Mouse (Mus musculus): Measurements from ENCODE around the gene Hpn. TPM values are rescaled to one million over a fixed set of nuclear protein-coding genes. Genes with fewer than 3 reads are reported as not detected.

Hpn gene
- 3.7 and 4.2 TPM in 2 replicates for polyA plus RNA-seq (2016; fragmentation: Nextera tagmentation; extraction: Ambion mirVana)

- Histone ChIP-seq H3K27ac (no peak within 1 kb of the TSS), H3K9me3 (no peaks in the 10 kb centered on the region), H3K27me3 (0 out of 2 replicates have a peak, but pooled peaks cover 3% of the 10 kb centered on the region), H3K36me3 (no peaks in the 10 kb centered on the region), H3K4me3 (no peak within 1 kb of the TSS), H3K4me1 (peaks cover 12% of the 10 kb centered on the region), H3K4me2 (replicated peaks) (peak within 1 kb of the TSS; percentile 26), H3K9ac (no peak within 1 kb of the TSS)
- WGBS: 14% methylated on average over 15 of the region's 15 CpGs
- 0 out of 2 replicates have a peak, but pooled peaks have one; percentile 12 for ATAC-seq (ENCODE audit: insufficient number of reproducible peaks, insufficient read depth, low FRiP score, low TSS enrichment)
Measured at GRCm38 (mm10) chr7:31115182-31115581, at the start of gene Hpn. Gene Hpn (minus strand): TSS chr7:31115290.

DNA sequence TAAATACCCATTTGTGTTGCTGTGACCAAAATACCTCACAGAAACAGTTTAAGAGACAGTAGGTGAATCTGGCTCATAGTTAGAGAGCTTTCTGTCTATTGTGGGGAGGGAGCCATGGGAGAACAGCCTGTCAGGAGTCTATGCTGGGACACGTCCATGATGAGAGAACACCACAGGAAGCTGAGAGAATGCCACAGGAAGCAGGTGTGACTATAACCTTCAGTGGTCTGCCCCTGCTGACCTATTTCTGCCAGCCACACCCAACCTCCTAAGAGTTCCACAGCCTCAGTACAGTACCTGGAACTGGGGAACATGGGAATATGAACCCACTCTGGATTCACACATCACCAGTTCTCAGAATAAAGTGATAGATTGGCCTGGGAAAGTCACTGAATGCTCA is 49.7 kb upstream of the Hpn start:
- Histone ChIP-seq H3K4me3 (no peak overlapping the region), H3K27me3 (no peaks in the 10 kb centered on the region), H3K4me2 (replicated peaks) (no peak overlapping the region), H3K9me3 (0 out of 2 replicates have a peak, but pooled peaks cover 4% of the 10 kb centered on the region), H3K4me1 (no peaks in the 10 kb centered on the region), H3K36me3 (no peaks in the 10 kb centered on the region), H3K27ac (no peak overlapping the region), H3K9ac (no peak overlapping the region)
- ATAC-seq (ENCODE audit: insufficient number of reproducible peaks, insufficient read depth, low FRiP score, low TSS enrichment): no peak
- 68% methylated on average over 1 of the region's 1 CpGs for WGBS

GRCm38 (mm10) chr7:31163666-31164577 is 48.8 kb upstream of the Hpn start:
- 66% methylated on average over 3 of the region's 3 CpGs for WGBS
- no peak for ATAC-seq (ENCODE audit: insufficient number of reproducible peaks, insufficient read depth, low FRiP score, low TSS enrichment)
- Histone ChIP-seq H3K9ac (no peak overlapping the region), H3K4me1 (no peaks in the 10 kb centered on the region), H3K27ac (no peak overlapping the region), H3K36me3 (no peaks in the 10 kb centered on the region), H3K4me2 (replicated peaks) (no peak overlapping the region), H3K4me3 (no peak overlapping the region), H3K27me3 (no peaks in the 10 kb centered on the region), H3K9me3 (0 out of 2 replicates have a peak, but pooled peaks cover 4% of the 10 kb centered on the region)

GRCm38 (mm10) chr7:31162324-31162723 is 47.2 kb upstream of the Hpn start:
- Histone ChIP-seq H3K9ac (no peak overlapping the region), H3K27me3 (no peaks in the 10 kb centered on the region), H3K27ac (no peak overlapping the region), H3K4me1 (no peaks in the 10 kb centered on the region), H3K4me3 (no peak overlapping the region), H3K9me3 (0 out of 2 replicates have a peak, but pooled peaks cover 4% of the 10 kb centered on the region), H3K36me3 (no peaks in the 10 kb centered on the region), H3K4me2 (replicated peaks) (no peak overlapping the region)
- no peak for ATAC-seq (ENCODE audit: insufficient number of reproducible peaks, insufficient read depth, low FRiP score, low TSS enrichment)
- 74% methylated on average over 11 of the region's 11 CpGs for WGBS

DNA sequence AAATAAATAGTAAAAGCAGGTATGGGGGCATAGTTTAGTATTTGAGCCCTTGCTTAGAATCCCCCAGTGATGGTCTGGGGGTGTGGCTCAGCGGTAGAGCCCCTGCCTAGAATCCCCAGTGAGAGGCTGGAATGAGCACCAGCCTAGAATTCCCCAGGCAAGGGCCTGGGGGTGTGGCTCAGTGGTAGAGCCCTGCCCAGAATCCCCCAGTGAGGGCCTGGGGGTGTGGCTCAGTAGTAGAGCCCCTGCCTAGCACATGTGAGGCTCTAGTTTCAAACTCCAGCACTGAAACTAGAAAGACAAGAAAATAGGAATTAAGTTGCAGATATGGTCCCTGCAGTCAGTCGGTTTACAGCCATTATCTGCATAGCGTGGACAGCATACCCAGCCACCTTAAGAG is 46.7 kb upstream of the Hpn start:
- ATAC-seq (ENCODE audit: insufficient number of reproducible peaks, insufficient read depth, low FRiP score, low TSS enrichment): no peak
- no peaks in the 10 kb centered on the region for H3K27me3 ChIP-seq
- H3K4me3 ChIP-seq: no peak overlapping the region
- no peaks in the 10 kb centered on the region for H3K4me1 ChIP-seq
- no peak overlapping the region for H3K4me2 ChIP-seq (replicated peaks)
- H3K27ac ChIP-seq: no peak overlapping the region
- WGBS: 43% methylated on average over 3 of the region's 3 CpGs
- H3K9me3 ChIP-seq: 0 out of 2 replicates have a peak, but pooled peaks cover 4% of the 10 kb centered on the region
- no peak overlapping the region for H3K9ac ChIP-seq
- H3K36me3 ChIP-seq: no peaks in the 10 kb centered on the region

- H3K9ac ChIP-seq: no peak overlapping the region
- WGBS: 89% methylated on average over 3 of the region's 3 CpGs
Measured at GRCm38 (mm10) chr7:31161246-31161645, 46.2 kb upstream of the Hpn start.

GRCm38 (mm10) chr7:31160763-31161162 is 45.7 kb upstream of the Hpn start:
- Histone ChIP-seq H3K4me2 (replicated peaks) (no peak overlapping the region), H3K4me1 (peaks cover 5% of the 10 kb centered on the region; the same call in 1 of the 2 replicates), H3K4me3 (no peak overlapping the region), H3K27ac (no peak overlapping the region), H3K9ac (no peak overlapping the region), H3K36me3 (no peaks in the 10 kb centered on the region), H3K27me3 (no peaks in the 10 kb centered on the region), H3K9me3 (no peaks in the 10 kb centered on the region)
- WGBS: 85% methylated on average over 5 of the region's 5 CpGs
- no peak for ATAC-seq (ENCODE audit: insufficient number of reproducible peaks, insufficient read depth, low FRiP score, low TSS enrichment)

More at GRCm38 (mm10) chr7:31161246-31161645, 46.2 kb upstream of the Hpn start:
- no peaks in the 10 kb centered on the region for H3K27me3 ChIP-seq
- no peak overlapping the region for H3K4me3 ChIP-seq
- no peaks in the 10 kb centered on the region for H3K36me3 ChIP-seq
- ATAC-seq (ENCODE audit: insufficient number of reproducible peaks, insufficient read depth, low FRiP score, low TSS enrichment): no peak
- 0 out of 2 replicates have a peak, but pooled peaks cover 3% of the 10 kb centered on the region for H3K9me3 ChIP-seq
- no peak overlapping the region for H3K4me2 ChIP-seq (replicated peaks)
- no peak overlapping the region for H3K27ac ChIP-seq
- H3K4me1 ChIP-seq: no peaks in the 10 kb centered on the region

DNA sequence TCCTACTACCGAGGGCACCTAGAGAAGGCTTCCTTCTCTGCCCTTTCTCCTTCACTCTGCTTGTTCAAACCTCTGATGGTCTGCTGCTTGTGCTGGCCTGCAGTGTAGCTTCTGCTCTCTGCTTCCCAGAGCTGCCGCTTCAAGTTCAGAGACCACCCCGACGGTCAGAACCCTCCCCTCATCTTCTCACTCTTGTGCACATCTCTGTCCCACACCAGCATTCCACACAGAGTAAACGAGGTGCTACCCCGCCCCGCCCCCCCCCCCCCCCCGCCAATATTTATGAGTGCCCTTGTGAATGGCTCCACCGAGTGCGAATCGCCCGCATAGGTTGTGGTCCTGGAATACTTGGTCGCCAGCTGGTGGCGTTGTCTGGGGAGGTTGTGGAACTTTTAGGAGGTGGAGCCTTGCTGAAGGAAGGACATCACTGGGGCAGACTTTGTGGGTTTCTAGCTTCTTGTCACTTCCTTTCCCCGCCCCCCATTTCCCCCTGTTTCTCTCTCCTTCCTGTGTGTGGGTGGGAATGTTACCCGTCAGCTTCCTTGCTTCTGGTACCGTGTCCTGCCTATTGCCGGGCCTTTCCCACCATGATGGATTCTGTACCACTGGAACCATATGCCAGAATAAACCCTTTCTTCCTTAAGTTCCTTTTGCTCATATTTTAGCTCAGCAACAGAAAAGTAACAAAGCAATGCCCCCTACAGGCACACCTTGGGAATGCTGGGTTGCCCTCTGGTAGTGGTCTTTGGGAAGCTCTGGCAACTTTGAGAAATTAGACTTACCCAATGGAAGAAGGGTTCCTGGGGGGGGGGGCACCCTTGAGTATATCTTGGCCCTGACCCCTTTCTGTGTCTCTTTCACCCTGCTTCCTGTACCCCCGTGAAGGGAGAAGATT is 41.2 kb upstream of the Hpn start:
- no peak for ATAC-seq (ENCODE audit: insufficient number of reproducible peaks, insufficient read depth, low FRiP score, low TSS enrichment)
- H3K36me3 ChIP-seq: no peaks in the 10 kb centered on the region
- H3K9me3 ChIP-seq: no peaks in the 10 kb centered on the region
- no peak overlapping the region for H3K27ac ChIP-seq
- peaks cover 13% of the 10 kb centered on the region; the same call in 1 of the 2 replicates for H3K4me1 ChIP-seq
- no peak overlapping the region for H3K4me3 ChIP-seq
- H3K27me3 ChIP-seq: no peaks in the 10 kb centered on the region
- WGBS: 43% methylated on average over 19 of the region's 19 CpGs
- H3K9ac ChIP-seq: no peak overlapping the region
- 0 out of 2 replicates have a peak overlapping the region, but pooled peaks have one; percentile 17 for H3K4me2 ChIP-seq (replicated peaks)

DNA sequence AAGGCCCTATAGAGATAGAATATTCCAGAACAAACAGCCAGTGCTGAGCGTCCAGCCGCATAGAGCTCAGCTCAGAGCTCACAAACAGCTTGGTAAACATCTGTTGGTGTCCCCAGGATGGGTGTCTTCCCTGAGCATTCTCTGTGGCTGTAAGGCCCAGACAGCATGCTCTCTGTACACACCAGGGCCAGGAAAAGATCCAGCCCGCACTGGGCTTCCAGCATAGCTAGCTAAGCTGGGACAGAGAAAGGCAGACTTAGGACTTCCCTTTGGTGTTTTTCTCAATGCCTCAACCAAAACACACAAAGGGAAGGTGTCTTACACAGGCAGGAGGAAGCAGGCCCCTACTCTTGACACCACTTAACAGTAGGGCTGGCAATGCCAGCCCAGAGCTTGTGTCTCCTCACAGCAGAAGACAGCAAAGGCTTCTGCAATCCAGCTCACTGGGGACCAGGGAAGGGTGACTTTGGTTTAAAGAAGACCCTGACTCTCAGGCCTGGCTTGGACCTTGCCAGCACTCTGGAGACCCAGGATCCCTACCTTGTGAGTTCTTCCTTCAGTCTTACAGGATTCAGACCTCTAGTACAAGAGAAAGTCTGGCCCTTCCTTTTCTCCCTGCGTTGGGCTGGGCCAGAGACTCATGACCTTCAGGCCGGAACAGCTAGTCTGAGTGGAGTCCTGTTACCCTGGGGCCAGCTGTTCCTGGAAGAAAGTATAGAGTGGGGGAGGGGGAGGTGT is 40.4 kb upstream of the Hpn start, which contains the start of gene Gramd1a:
Gene Gramd1a, minus strand, starts transcription at position 601 of the 738 bp plus-strand sequence.
- Histone ChIP-seq H3K4me2 (replicated peaks) (0 out of 2 replicates have a peak within 1 kb of the TSS, but pooled peaks have one; percentile 17), H3K4me3 (no peak within 1 kb of the TSS), H3K9me3 (no peaks in the 10 kb centered on the region), H3K36me3 (no peaks in the 10 kb centered on the region), H3K4me1 (peaks cover 14% of the 10 kb centered on the region; the same call in 1 of the 2 replicates), H3K9ac (no peak within 1 kb of the TSS), H3K27ac (peak within 1 kb of the TSS; percentile 63; the same call in 1 of the 2 replicates), H3K27me3 (no peaks in the 10 kb centered on the region)
- 57% methylated on average over 5 of the region's 5 CpGs for WGBS
- ATAC-seq (ENCODE audit: insufficient number of reproducible peaks, insufficient read depth, low FRiP score, low TSS enrichment): no peak

DNA sequence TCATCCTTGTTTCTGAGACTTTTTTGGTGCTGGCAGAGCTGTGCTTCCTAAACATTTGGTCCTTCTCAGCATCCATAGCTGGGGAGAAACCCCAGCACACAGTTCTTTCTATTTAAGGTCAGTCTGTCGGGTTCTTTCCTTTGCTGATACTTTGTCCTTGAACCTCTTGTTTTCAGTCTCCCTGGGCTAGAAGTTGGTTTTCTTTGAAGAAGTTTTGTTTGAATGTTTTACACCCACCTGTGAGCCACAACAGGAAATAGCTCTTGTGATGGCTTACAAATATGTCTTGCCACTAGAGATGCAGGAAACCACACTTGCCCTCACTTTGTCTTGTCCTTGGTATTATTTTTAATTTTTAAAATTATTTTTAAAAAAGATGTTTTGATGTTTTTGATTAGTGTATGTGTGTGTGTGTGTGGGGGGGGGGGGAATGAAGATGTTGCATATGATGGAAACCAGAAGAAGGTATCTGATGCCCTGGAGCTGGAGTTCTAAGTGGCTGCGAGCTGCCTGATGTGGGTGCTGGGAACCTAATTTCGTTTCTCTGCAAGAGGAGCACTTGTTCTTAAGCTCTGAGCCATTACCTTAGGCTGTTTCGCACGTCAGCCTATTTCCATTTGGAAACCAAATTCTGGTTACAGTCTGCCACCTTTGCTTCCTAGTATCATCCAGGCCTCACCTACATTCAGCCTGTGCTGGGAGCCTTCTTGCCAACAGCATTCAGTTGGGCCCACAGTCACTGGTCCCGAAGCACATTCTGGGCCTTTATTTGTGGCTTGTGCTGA is 38.6 kb upstream of the Hpn start:
- Histone ChIP-seq H3K27ac (no peak overlapping the region), H3K4me1 (peaks cover 26% of the 10 kb centered on the region), H3K9ac (no peak overlapping the region), H3K27me3 (no peaks in the 10 kb centered on the region), H3K4me2 (replicated peaks) (no peak overlapping the region), H3K4me3 (no peak overlapping the region), H3K9me3 (no peaks in the 10 kb centered on the region), H3K36me3 (no peaks in the 10 kb centered on the region)
- 83% methylated on average over 6 of the region's 6 CpGs for WGBS
- no peak for ATAC-seq (ENCODE audit: insufficient number of reproducible peaks, insufficient read depth, low FRiP score, low TSS enrichment)

All from embryonic facial prominence, embryonic 12.5 days (tissue).